Mouse (Mus musculus) cerebellum, adult 2 months (tissue): ENCODE data around the gene Lrwd1. TPM values are rescaled to one million over a fixed set of nuclear protein-coding genes. Genes with fewer than 3 reads are reported as not detected.
A peak's percentile ranks its signal among the peaks of the same experiment; 100 is the strongest.
"Not testable (repeated sequence)": the region's sequence is repeated elsewhere in the genome, so short reads cannot be mapped to it uniquely, and the experiment has no call there.

Experiments used
- DNase-seq, 2 experiments: peaks; one replicate each; pipeline ENCODE4 v3.0.0; 2021
- H3K27ac ChIP-seq: fragments of 200-500 bp; 2 replicates; pipeline ENCODE4 v1.5.1; 2012; ENCODE audit warnings: low read length, control low read depth, inconsistent platforms; ENCODE audit not compliant: insufficient read depth
- H3K27me3 ChIP-seq: fragments of 200-500 bp; 2 replicates; pipeline ENCODE4 v1.6.1; 2012; ENCODE audit warnings: inconsistent platforms, mild to moderate bottlenecking, low read length, moderate library complexity; ENCODE audit not compliant: control insufficient read depth, insufficient read depth
- H3K4me1 ChIP-seq: fragments of 200-500 bp; 2 replicates; pipeline ENCODE4 v1.6.1; 2011; ENCODE audit warnings: low read length; ENCODE audit not compliant: control insufficient read depth, insufficient read depth
- H3K4me3 ChIP-seq: fragments of 200-500 bp; replicated peaks from 2 replicates; pipeline ENCODE3; 2011; ENCODE audit warnings: mild to moderate bottlenecking, low read depth, low read length, control low read depth; ENCODE audit not compliant: insufficient read depth
- CTCF ChIP-seq: fragments of 200-500 bp; IDR thresholded peaks from 2 replicates; pipeline ENCODE4 v1.5.1; 2011; ENCODE audit warnings: low read depth, mild to moderate bottlenecking, control low read depth, low read length, moderate library complexity, borderline replicate concordance; ENCODE audit not compliant: insufficient read depth
- POLR2A ChIP-seq: fragments of 200-500 bp; IDR thresholded peaks from 2 replicates; pipeline ENCODE4 v1.6.1; 2011; ENCODE audit warnings: low read length, control low read depth, borderline replicate concordance; ENCODE audit not compliant: insufficient read depth
- WGBS: fragments of 180-500 bp; shearing (Covaris S2); methylation state at CpG from one replicate; pipeline ENCODE4 v1.1.7; 2018; 5-methylcytosine and 5-hydroxymethylcytosine counted together
- polyA plus RNA-seq: library from polyadenylated mRNA; depleted of rRNA; stranded (reverse); fragments of >200 nt; gene quantifications from 2 replicates; pipeline ENCODE4 v1.2.3, GENCODE M21; 2012

Gene Lrwd1
- polyA plus RNA-seq, 1 experiment, result 21.5 TPM

DNA sequence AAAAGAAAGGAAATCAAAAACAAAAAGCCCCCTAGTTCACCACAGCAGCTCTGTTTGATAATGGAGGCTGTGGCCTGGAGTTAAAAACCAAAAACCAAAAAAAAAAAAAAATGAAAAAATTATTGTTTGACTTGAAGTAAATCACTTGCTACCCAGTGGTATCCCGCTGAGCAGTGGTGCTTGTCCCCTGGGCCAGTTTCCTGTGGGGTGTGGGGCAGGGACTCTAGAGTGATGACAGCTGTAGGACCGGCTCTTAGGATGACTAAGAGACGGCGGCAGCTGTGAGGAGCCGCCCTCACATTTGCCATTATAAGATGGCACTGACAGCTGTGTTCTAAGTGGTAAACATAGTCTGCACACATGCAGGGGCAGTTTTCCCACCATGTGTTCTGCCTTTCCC, 19.5 kb upstream of the Lrwd1 start:
- no peak for TF ChIP-seq POLR2A
- no peak for TF ChIP-seq CTCF
- Histone ChIP-seq H3K4me1 (no peaks in the 10 kb centered on the region), H3K27ac (no peak overlapping the region), H3K27me3 (no peaks in the 10 kb centered on the region), H3K4me3 (no peak overlapping the region)
- DNase-seq, result no peak
- 66% methylated on average over 5 of the region's 5 CpGs for WGBS

DNA sequence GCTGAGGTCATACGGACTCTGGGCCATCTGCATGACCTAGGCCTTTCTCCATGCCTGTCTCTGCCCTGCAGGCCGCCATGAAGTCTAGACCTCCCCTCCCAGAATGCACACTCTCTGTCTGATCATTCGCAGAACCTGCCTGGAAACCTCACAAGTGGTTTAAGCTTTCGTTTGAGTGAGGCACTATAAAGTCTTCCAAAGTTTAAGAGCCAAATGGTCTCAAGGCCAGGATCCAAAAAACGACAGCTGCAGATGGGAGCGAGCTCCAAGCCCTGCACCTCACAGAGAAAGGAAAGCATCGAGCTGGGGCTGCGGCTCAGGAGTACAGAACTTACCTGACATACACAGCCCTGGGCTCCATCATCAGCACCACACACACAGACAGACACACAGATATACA, 16.5 kb upstream of the Lrwd1 start:
- Histone ChIP-seq H3K27me3 (no peaks in the 10 kb centered on the region), H3K27ac (no peak overlapping the region), H3K4me1 (no peaks in the 10 kb centered on the region), H3K4me3 (no peak overlapping the region)
- no peak for DNase-seq
- TF ChIP-seq POLR2A (no peak), CTCF (no peak)
- 23% methylated on average over 8 of the region's 8 CpGs for WGBS

DNA sequence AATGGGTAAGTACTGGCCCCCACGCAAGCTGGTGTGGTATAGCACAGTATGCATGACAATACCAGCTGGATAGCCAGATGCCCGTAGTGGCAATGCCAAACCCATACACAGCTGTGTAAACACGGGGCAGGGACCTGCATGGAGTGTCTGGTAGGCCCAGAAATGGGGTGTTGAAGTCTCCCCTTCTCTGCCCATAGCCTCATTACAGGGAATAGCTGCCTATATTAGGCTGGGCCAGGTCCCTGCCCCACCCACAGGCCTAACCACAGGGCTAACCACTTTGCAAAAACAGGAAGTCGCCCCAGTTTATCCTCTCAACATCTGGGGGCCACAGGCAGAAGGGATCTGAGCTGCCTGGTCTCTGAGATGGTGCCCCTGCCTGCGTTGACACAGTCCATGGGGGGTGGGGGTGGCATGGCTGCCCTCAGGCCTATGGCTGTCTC, 13.3 kb upstream of the Lrwd1 start:
- not testable (repeated sequence) for H3K4me1 ChIP-seq, H3K27me3 ChIP-seq, H3K27ac ChIP-seq, DNase-seq, H3K4me3 ChIP-seq
- WGBS, result 66% methylated on average over 5 of the region's 5 CpGs

DNA sequence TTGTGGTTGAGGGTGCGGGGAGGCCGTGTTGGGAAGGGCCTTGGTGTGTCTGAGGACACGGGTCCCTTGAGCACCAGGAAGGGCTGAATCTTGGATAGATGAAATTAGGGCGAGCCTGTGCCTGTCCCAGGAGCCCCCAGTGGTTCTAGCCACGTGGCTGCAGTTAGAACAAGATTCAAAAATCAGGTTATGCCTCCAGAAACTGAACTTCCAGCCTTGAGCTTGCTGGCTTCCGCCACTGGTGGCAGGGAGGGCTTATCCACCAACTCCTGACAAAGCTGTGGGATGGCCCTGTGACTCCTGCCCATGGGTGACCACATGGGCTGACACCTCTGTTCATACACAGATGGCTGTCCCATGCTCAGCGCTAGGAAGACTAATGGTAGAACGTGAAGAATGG, 11.8 kb upstream of the Lrwd1 start:
- H3K27ac ChIP-seq, result no peak overlapping the region
- H3K27me3 ChIP-seq, result no peaks in the 10 kb centered on the region
- H3K4me1 ChIP-seq, result no peaks in the 10 kb centered on the region
- DNase-seq, result no peak
- 67% methylated on average over 8 of the region's 8 CpGs for WGBS
- TF ChIP-seq POLR2A (no peak), CTCF (no peak)
- H3K4me3 ChIP-seq, result no peak overlapping the region

DNA sequence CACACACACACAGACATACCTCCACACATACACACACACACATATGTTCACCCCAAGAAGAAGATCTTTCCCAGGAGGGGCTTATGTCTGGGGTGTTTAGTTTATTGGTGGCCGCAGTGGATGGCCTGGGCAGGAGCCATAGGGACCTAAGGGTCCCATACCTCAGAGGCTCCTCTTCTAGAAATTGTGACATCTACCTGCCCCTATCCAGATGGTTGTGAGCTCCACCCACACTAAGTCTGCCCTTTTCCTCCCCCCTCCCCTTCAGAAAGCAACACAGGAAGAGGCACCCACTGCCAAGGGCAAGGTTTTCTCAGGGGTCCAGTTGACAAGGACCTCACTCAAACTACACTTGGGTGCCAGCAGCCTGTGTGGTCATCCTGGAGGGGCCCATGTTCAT, 11.1 kb upstream of the Lrwd1 start:
- Histone ChIP-seq H3K4me1 (no peaks in the 10 kb centered on the region), H3K27ac (no peak overlapping the region), H3K27me3 (no peaks in the 10 kb centered on the region), H3K4me3 (no peak overlapping the region)
- DNase-seq, result no peak
- 84% methylated on average over 1 of the region's 1 CpGs for WGBS
- no peak for TF ChIP-seq POLR2A
- TF ChIP-seq CTCF, result no peak

DNA sequence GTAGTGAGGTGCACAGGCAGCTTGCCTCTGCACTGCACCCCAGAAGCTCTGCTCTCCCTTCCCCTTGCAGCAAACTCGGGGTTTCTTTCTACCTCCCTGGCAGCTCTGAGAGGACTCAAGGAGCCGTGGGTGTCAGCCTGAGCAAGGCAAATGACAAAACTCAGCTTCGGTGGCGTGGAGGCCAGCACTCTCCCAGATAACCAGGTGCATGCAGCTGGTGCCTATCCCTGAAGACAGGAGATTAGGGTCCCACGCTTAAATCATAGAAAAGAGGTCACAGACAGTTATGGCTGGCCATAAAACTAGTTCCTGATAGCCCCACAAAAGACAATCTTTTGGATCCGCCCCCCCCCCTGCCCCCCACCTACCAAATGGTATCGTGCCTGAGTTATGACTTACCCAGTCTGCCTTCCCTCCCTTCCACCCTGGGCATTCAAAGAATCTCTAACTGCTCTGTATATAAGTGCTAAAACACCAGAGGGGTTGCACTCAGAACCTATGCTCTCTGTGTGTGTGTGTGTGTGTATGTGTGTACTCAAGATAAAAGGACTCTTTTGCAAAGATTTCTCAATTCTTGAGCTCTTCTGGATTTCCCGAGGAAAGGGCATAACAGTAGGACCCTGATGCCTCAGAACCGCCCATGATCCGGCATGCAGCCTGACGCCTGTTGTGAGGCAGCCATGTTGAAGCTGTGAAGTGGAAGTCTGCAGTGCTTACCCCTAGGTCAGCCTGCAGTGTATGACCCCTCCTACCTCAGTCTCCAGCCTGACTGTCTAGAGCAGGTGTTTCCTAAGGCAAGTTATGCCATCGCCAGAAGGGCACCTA, 8.9 kb upstream of the Lrwd1 start:
- no peak for TF ChIP-seq CTCF
- TF ChIP-seq POLR2A, result no peak
- no peak overlapping the region for H3K27ac ChIP-seq
- H3K4me1 ChIP-seq, result peaks cover 7% of the 10 kb centered on the region
- 68% methylated on average over 12 of the region's 12 CpGs for WGBS
- DNase-seq, result no peak
- H3K27me3 ChIP-seq, result no peaks in the 10 kb centered on the region
- H3K4me3 ChIP-seq, result no peak overlapping the region

DNA sequence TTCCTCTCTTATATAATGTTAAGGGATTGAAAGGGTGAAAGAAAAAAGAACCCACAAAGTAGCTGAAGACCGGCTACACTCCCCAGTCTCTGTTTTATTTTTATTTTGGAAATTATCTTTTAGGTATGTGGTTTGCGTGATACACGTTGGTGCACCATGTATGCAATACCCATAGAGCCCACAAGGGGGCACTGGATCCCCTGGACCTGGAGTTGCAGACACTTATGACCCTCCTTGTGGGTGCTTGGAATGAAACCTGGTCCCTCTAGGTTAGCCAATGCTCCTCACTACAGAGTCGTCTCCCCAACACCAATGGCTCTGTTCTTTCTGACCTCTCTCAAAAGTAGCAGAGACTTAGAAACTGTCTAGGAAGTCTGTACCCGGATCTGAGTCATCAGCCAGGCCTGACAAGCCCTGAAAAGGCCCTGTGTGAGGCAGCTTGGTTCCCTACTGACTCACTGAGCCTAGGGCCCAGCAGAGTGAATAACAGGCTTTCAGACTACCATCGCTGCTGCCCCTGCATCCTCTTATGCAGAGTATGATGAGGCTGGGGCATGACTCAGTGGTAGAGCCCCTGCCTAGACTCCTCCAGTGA, 7.4 kb upstream of the Lrwd1 start:
- no peak overlapping the region for H3K27ac ChIP-seq
- H3K27me3 ChIP-seq, result no peaks in the 10 kb centered on the region
- WGBS, result 88% methylated on average over 6 of the region's 6 CpGs

DNA sequence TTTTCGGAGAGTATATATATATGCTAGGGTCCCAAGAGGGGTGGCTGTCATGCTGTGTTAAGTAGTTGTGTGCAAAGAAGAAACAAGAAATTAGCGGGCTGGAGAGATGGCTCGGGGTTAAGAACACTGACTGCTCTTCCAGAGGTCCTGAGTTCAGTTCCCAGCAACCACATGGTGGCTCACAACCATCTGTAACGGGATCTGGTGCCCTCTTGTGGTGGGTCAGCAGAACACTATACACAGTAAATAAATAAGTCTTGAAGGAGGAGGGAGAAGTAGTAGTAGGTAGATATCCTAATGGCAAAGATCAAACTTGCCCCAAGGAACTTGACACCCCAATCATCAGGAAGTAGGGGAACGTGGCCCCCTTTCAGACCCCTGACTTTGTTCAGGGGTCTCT, 6.9 kb upstream of the Lrwd1 start:
- TF ChIP-seq CTCF (peak; percentile 30; the same call in 1 of the 2 replicates), POLR2A (no peak)
- H3K4me1 ChIP-seq, result peaks cover 8% of the 10 kb centered on the region

More for the DNA sequence above, 7.4 kb upstream of the Lrwd1 start:
- DNase-seq, result no peak
- peaks cover 8% of the 10 kb centered on the region for H3K4me1 ChIP-seq
- no peak overlapping the region for H3K4me3 ChIP-seq
- no peak for TF ChIP-seq POLR2A
- peak; percentile 34 for TF ChIP-seq CTCF

More for the DNA sequence above, 6.9 kb upstream of the Lrwd1 start:
- Histone ChIP-seq H3K27me3 (no peaks in the 10 kb centered on the region), H3K4me3 (no peak overlapping the region), H3K27ac (no peak overlapping the region)
- DNase-seq, result no peak
- WGBS, result 85% methylated on average over 5 of the region's 5 CpGs
